Mouse (Mus musculus): ENCODE measurements around the gene Rangrf.

GRCm38 (mm10) chr11:69003592-69003991, 28.6 kb upstream of the Rangrf start:
- no peak for TF ChIP-seq POLR2A (IDR thresholded peaks at IDR 0.05; ENCODE audit: borderline replicate concordance, extremely low read depth, insufficient read depth, insufficient read length, poor library complexity, severe bottlenecking)
- peak; percentile 27; the same call in 1 of the 2 replicates for TF ChIP-seq CTCF (IDR thresholded peaks at IDR 0.05; ENCODE audit: borderline replicate concordance, extremely low read depth, insufficient read depth, insufficient read length)
